Mouse (Mus musculus) hindbrain, embryonic 15.5 days (tissue): Measurements from ENCODE around the gene Rsf1. TPM values are rescaled to one million over a fixed set of nuclear protein-coding genes. Genes with fewer than 3 reads are reported as not detected.

ENCODE experiments used
- polyA plus RNA-seq: library from polyadenylated mRNA; unstranded; fragments of >200 nt; fragmentation: Nextera tagmentation; extraction: Ambion mirVana; gene quantifications from 2 replicates; pipeline ENCODE4 v1.2.1, GENCODE M21; 2015

The Rsf1 gene
- polyA plus RNA-seq, 1 experiment from 2014 or later: 24.1 TPM

Other genes starting within 250 kb of the Rsf1 start
- 3.6 and 5.2 TPM in 2 replicates for gene Usp35, start 247.9 kb upstream of the Rsf1 start, polyA plus RNA-seq
- 7.3 and 7.7 TPM in 2 replicates for gene Kctd21, start 247.6 kb upstream of the Rsf1 start, polyA plus RNA-seq
- 14.8 and 16.2 TPM in 2 replicates for gene Alg8, start 208.3 kb upstream of the Rsf1 start, polyA plus RNA-seq
- gene Ndufc2, start 179.9 kb upstream of the Rsf1 start, polyA plus RNA-seq: 440 and 478 TPM in 2 replicates
- gene Thrsp, start 162.2 kb upstream of the Rsf1 start, polyA plus RNA-seq: 2.4 and 3.3 TPM in 2 replicates
- 1.2 and 1.5 TPM in 2 replicates for gene Kctd14, start 128.6 kb upstream of the Rsf1 start, polyA plus RNA-seq
- gene Ints4, start 98.9 kb upstream of the Rsf1 start, polyA plus RNA-seq: 41.4 and 42.5 TPM in 2 replicates
- gene Aamdc, start 392 bp upstream of the Rsf1 start, polyA plus RNA-seq: 53.0 and 59.2 TPM in 2 replicates
- 174 and 175 TPM in 2 replicates for gene Clns1a, start 116.7 kb downstream of the Rsf1 start, polyA plus RNA-seq
- gene Aqp11, start 158.4 kb downstream of the Rsf1 start, polyA plus RNA-seq: 19.4 and 22.1 TPM in 2 replicates
- gene Pak1, start 208.7 kb downstream of the Rsf1 start, polyA plus RNA-seq: 130 and 141 TPM in 2 replicates